Comparison of ENCODE assay signal across 8 mouse cellular contexts in the genomic region with DNA sequence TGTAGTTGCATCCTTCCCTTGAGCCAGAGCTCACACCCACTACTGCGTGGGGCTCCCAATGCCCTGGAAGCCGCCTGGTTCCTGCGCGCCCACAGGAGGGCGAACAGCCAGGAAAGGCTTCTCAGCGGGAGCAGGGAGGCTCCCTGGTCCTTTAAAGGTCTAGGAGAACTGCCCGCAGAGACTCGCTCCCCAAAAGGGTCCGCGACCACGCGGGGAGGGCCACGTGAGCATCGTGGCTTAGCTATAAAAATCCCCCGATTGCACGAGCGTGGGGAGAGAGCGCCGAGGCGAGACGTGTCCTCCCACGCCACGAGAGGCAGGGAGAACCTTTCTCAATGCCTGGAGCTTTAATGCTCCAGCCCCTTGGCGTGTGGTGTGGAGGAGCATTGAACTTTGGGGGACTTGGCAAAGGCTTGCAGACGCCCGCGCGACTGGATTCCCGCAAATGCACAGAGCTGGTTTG. TPM values are rescaled to one million over a fixed set of nuclear protein-coding genes. Genes with fewer than 3 reads are reported as not detected.
DNase-seq lines count a peak whose midpoint lies in the region; ATAC-seq and TF ChIP-seq lines count a peak whose summit lies in the region.
"Had no signal": no experiment of that assay in that cellular context is flagged by ENCODE, and none has a peak within 500 bp of the region (broad histone marks: within the 10 kb centered on the region; RNA-seq: fewer than 3 reads in every experiment).

A gene (plus strand): TSS at position 33 of the 463 bp plus-strand sequence.

- WGBS in hindbrain, embryonic 15.5 days: under 1% methylated on average over 29 of the region's 29 CpGs
- WGBS in olfactory bulb, adult 2 months: 2% methylated on average over 29 of the region's 29 CpGs

- H3K4me2 ChIP-seq in hindbrain, embryonic 15.5 days: peak within 1 kb of the TSS; percentile 98

- no peaks in the 10 kb centered on the region for H3K27me3 ChIP-seq in G1E (ENCODE audit: insufficient read depth, low read length)
- H3K27me3 ChIP-seq in hindbrain, embryonic 15.5 days: peaks cover 4% of the 10 kb centered on the region; the same call in 1 of the 2 replicates

- no peak for TF ChIP-seq CTCF in G1E (IDR thresholded peaks at IDR 0.05; ENCODE audit: low read depth, low read length)
- TF ChIP-seq CTCF in olfactory bulb, adult 2 months (IDR thresholded peaks at IDR 0.05; ENCODE audit: insufficient read depth, low read depth, low read length): peak; percentile 7; the same call in 1 of the 2 replicates

- H3K36me3 ChIP-seq in G1E (replicated peaks): no peaks in the 10 kb centered on the region
- H3K36me3 ChIP-seq in hindbrain, embryonic 15.5 days: no peaks in the 10 kb centered on the region

- DNase-seq in G1E (ENCODE audit: low spot score): no peak
- peak; percentile 37 for DNase-seq in embryo, embryonic 11 days
- DNase-seq in left cerebral cortex, postnatal 36 days (ENCODE audit: low spot score in 2 of 2): peak; percentile 62 to 71
- DNase-seq in ovary, postnatal 14 days (ENCODE audit: low spot score): no peak
- DNase-seq in urinary bladder, postnatal 4 days (ENCODE audit: low spot score in 2 of 2): no peak

- no peaks in the 10 kb centered on the region for H3K4me1 ChIP-seq in G1E (ENCODE audit: insufficient read depth, low read depth, low read length)
- peaks cover 17% of the 10 kb centered on the region for H3K4me1 ChIP-seq in hindbrain, embryonic 15.5 days (replicated peaks)
- peaks cover 16% of the 10 kb centered on the region for H3K4me1 ChIP-seq in olfactory bulb, adult 2 months (ENCODE audit: control insufficient read depth, insufficient read depth, low read length)

- TF ChIP-seq POLR2A in olfactory bulb, adult 2 months (IDR thresholded peaks at IDR 0.05; ENCODE audit: insufficient read depth, low read depth, low read length): no peak

- peak within 1 kb of the TSS; percentile 68 for H3K27ac ChIP-seq in hindbrain, embryonic 15.5 days (replicated peaks)
- H3K27ac ChIP-seq in olfactory bulb, adult 2 months (ENCODE audit: insufficient read depth, low read depth, low read length): no peak within 1 kb of the TSS

- peak within 1 kb of the TSS; percentile 69 for H3K9ac ChIP-seq in hindbrain, embryonic 15.5 days

- no peak for ATAC-seq in G1E (ENCODE audit: extremely low read depth, insufficient number of reproducible peaks, low FRiP score, poor library complexity, severe bottlenecking)
- ATAC-seq in hindbrain, embryonic 15.5 days (ENCODE audit: low FRiP score, low read depth): peak; percentile 63; the same call in 1 of the 2 replicates

- intact Hi-C loops in left cerebral cortex, postnatal 36 days (cut with DNase I): loop anchor here (5.0 to 10.0 kb wide), 4 partner anchors 147 to 742 kb away; no protein-coding TSS in a partner anchor

- H3K9me3 ChIP-seq in G1E (replicated peaks): peaks cover 29% of the 10 kb centered on the region
- no peaks in the 10 kb centered on the region for H3K9me3 ChIP-seq in hindbrain, embryonic 15.5 days

- H3K4me3 ChIP-seq in G1E (ENCODE audit: low read depth, low read length): peak within 1 kb of the TSS; percentile 16; the same call in 1 of the 2 replicates
- peak within 1 kb of the TSS; percentile 76 for H3K4me3 ChIP-seq in hindbrain, embryonic 15.5 days
- H3K4me3 ChIP-seq in olfactory bulb, adult 2 months (ENCODE audit: insufficient read depth, low read depth, low read length): peak within 1 kb of the TSS; percentile 44

RNA-seq across cellular contexts. Expression of the gene that starts here (rescaled TPM):
- total RNA-seq in G1E (2014; fragmentation: Nextera tagmentation) (not detected in 2 replicates), G1E (2017) (0.22 and 0.29 TPM in 2 replicates)
- polyA plus RNA-seq in G1E (2012): not detected in 2 replicates
- polyA plus RNA-seq in hindbrain, embryonic 15.5 days (2015; fragmentation: Nextera tagmentation; extraction: Ambion mirVana): 11.4 and 13.3 TPM in 2 replicates
- 10 to 100 TPM; 41.7 to 46.0 TPM for total RNA-seq in left cerebral cortex, postnatal 36 days (2021)
- polyA plus RNA-seq in olfactory bulb, adult 2 months (2012; ENCODE audit: insufficient read depth, insufficient read length, low replicate concordance, missing spikeins): not detected in 2 replicates
- total RNA-seq: common myeloid progenitor, adult 5-6 weeks had no signal

Comparison
In these comparisons a context has a peak if more than half of its experiments do, and no peak if none do; other contexts are left out.
1. RNA of the gene that starts here (total RNA-seq): 41.7 to 46.0 TPM in left cerebral cortex, postnatal 36 days; 0.22 to 0.29 TPM in G1E; every median in the first group is over 10 times any median in the second.
2. RNA of the gene that starts here (polyA plus RNA-seq): 11.4 to 13.3 TPM in hindbrain, embryonic 15.5 days; not detected in G1E and not detected in olfactory bulb, adult 2 months; every median in the first group is over 10 times any median in the second.
3. DNase-seq: peak in embryo, embryonic 11 days (single experiment) and left cerebral cortex, postnatal 36 days (2 of 2); none in G1E (single experiment), ovary, postnatal 14 days (single experiment) and urinary bladder, postnatal 4 days (0 of 2).
4. H3K4me3 ChIP-seq: peak in every context shown above with its lines; median percentile 76 in hindbrain, embryonic 15.5 days; 44 in olfactory bulb, adult 2 months; 16 in G1E.